Mouse (Mus musculus) neural tube, embryonic 15.5 days (tissue): ENCODE measurements around the gene Ucn. TPM values are rescaled to one million over a fixed set of nuclear protein-coding genes. Genes with fewer than 3 reads are reported as not detected.

Experiments
- ATAC-seq: fragments of 200-750 bp; cut with Nextera tagmentation; 2 replicates; pipeline ENCODE4 v1.8.0; 2017; ENCODE audit warnings: mild to moderate bottlenecking, moderate TSS enrichment, moderate library complexity; ENCODE audit not compliant: low FRiP score
- H3K27ac ChIP-seq: fragments of 300-500 bp; sonication (generic); replicated peaks from 2 replicates; pipeline ENCODE4 v1.5.1; 2015; ENCODE audit warnings: mild to moderate bottlenecking, inconsistent platforms
- H3K27me3 ChIP-seq: fragments of 300-500 bp; sonication (generic); replicated peaks from 2 replicates; pipeline ENCODE4 v1.6.1; 2015; ENCODE audit warnings: inconsistent platforms
- H3K36me3 ChIP-seq: fragments of 300-500 bp; sonication (generic); 2 replicates; pipeline ENCODE4 v1.6.1; 2015; ENCODE audit warnings: inconsistent platforms
- H3K4me1 ChIP-seq: fragments of 300-500 bp; sonication (generic); 2 replicates; pipeline ENCODE4 v1.6.1; 2015; ENCODE audit warnings: inconsistent platforms
- H3K4me2 ChIP-seq: fragments of 300-500 bp; sonication (generic); 2 replicates; pipeline ENCODE4 v1.6.1; 2015; ENCODE audit warnings: inconsistent platforms, mild to moderate bottlenecking, moderate library complexity
- H3K4me3 ChIP-seq: fragments of 300-500 bp; sonication (generic); replicated peaks from 2 replicates; pipeline ENCODE4 v1.5.1; 2015; ENCODE audit warnings: mild to moderate bottlenecking, inconsistent platforms
- H3K9ac ChIP-seq: fragments of 300-500 bp; sonication (generic); replicated peaks from 2 replicates; pipeline ENCODE4 v1.6.1; 2015; ENCODE audit warnings: mild to moderate bottlenecking, inconsistent platforms
- H3K9me3 ChIP-seq: fragments of 300-500 bp; sonication (generic); replicated peaks from 2 replicates; pipeline ENCODE4 v1.6.1; 2016; ENCODE audit warnings: inconsistent platforms
- WGBS: fragments of 180-500 bp; shearing (Covaris S2); methylation state at CpG from one replicate; pipeline ENCODE4 v1.1.7; 2015; ENCODE audit warnings: mixed read lengths; 5-methylcytosine and 5-hydroxymethylcytosine counted together
- polyA plus RNA-seq: library from polyadenylated mRNA; unstranded; fragments of >200 nt; fragmentation: Nextera tagmentation; extraction: Ambion mirVana; gene quantifications from 2 replicates; pipeline ENCODE4 v1.2.1, GENCODE M21; 2015

The Ucn gene
- polyA plus RNA-seq: 0.41 TPM in 1 of 2 replicates, not detected in the other

DNA sequence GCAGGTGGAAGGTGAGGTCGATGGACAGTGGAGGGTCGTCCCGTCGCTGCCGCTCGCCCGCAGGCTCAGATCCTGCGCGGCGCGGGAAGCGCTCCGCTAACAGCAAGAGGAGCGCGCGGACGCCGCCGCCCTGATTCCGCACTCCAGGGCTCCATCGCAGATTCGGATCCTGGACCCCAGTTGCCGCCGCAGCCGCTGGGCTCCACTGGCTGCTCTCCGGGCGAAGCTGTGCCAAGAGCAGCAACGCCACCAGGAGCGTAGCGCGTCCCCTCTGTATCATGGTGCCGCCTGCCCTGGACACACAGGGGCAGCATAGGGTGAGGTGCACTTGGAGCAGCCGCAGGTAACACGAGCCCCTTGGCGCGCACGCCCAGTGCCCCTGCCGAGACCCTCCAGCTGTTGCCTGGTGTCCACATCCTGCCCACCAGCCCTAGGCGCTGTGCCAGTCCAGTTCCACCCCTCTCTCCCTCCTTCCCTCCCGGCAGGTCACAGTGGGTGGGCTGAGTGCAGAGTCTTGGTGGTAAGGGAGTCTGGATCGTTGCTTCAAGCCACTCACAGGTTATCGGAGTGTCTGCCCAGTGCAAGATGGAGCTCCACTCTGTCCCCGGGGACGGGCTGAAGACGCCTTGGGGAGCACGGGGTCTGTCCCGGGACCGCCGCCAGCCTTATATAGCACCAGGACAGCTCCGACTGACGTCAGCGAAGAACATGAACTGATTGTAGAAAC lies at the start of gene Ucn:
TSS of gene Ucn (minus strand) at position 589 of the 727 bp plus-strand sequence.
- Histone ChIP-seq H3K9ac (peak within 1 kb of the TSS; percentile 40), H3K4me3 (peak within 1 kb of the TSS; percentile 36), H3K9me3 (no peaks in the 10 kb centered on the region), H3K27ac (no peak within 1 kb of the TSS), H3K36me3 (peaks cover 10% of the 10 kb centered on the region; the same call in 1 of the 2 replicates), H3K4me2 (peak within 1 kb of the TSS; percentile 63), H3K27me3 (peaks cover 65% of the 10 kb centered on the region), H3K4me1 (peaks cover 27% of the 10 kb centered on the region)
- no peak for ATAC-seq
- WGBS: 1% methylated on average over 52 of the region's 52 CpGs

- 59% methylated on average over 4 of the region's 4 CpGs for WGBS
- ATAC-seq: no peak
- Histone ChIP-seq H3K9me3 (no peaks in the 10 kb centered on the region), H3K36me3 (peaks cover 19% of the 10 kb centered on the region), H3K4me2 (no peak overlapping the region), H3K4me3 (no peak overlapping the region), H3K27ac (no peak overlapping the region), H3K4me1 (peaks cover 11% of the 10 kb centered on the region), H3K27me3 (no peaks in the 10 kb centered on the region), H3K9ac (no peak overlapping the region)
Measured at GRCm38 (mm10) chr5:31183678-31184077, 45.0 kb upstream of the Ucn start.

DNA sequence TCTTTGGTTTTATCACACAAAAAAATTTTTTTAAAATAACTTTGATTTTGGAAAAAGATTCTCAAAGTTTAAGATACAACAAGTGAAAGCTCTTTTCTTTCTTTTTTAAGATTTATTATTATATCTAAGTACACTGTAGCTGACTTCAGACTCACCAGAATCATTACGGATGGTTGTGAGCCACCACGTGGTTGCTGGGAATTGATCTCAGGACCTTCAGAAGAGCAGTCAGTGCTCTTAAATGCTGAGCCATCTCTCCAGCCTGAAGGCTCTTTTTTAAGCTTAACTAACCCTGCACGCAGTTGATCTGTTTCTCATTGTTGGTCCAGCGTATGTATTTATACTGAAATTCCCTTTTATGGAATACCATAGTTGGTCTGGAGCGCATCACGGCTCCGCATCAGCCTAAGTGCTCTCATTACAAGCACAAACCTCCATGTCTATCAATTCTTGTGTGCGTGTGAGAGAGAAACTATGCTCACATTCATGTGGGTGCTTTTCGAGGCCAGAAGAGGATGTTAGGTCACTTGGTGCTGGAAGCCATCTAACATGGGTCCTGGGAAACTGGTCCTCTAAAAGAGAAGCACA lies 42.6 kb upstream of the Ucn start:
- 93% methylated on average over 9 of the region's 9 CpGs for WGBS
- no peak for ATAC-seq
- H3K9ac ChIP-seq: no peak overlapping the region
- H3K36me3 ChIP-seq: no peaks in the 10 kb centered on the region
- H3K27me3 ChIP-seq: no peaks in the 10 kb centered on the region
- no peak overlapping the region for H3K4me3 ChIP-seq
- H3K27ac ChIP-seq: no peak overlapping the region
- no peaks in the 10 kb centered on the region for H3K9me3 ChIP-seq
- peaks cover 20% of the 10 kb centered on the region for H3K4me1 ChIP-seq
- no peak overlapping the region for H3K4me2 ChIP-seq

- peak within 1 kb of the TSS; percentile 87 for H3K4me3 ChIP-seq
- peak within 1 kb of the TSS; percentile 71 for H3K9ac ChIP-seq
- no peaks in the 10 kb centered on the region; the same call in 1 of the 2 replicates for H3K36me3 ChIP-seq
- H3K27me3 ChIP-seq: no peaks in the 10 kb centered on the region
- WGBS: under 1% methylated on average over 59 of the region's 59 CpGs
- peaks cover 20% of the 10 kb centered on the region for H3K4me1 ChIP-seq
- H3K9me3 ChIP-seq: no peaks in the 10 kb centered on the region
- H3K27ac ChIP-seq: peak within 1 kb of the TSS; percentile 98
- ATAC-seq: peak; percentile 98
- peak within 1 kb of the TSS; percentile 85 for H3K4me2 ChIP-seq
Measured at GRCm38 (mm10) chr5:31179766-31180630, 41.4 kb upstream of the Ucn start, which contains the start of the genes Gm29609 and Gtf3c2. Gene Gm29609 (minus strand): TSS chr5:31179911. Gene Gtf3c2 (minus strand): TSS chr5:31180144.

GRCm38 (mm10) chr5:31179301-31179765 lies 40.7 kb upstream of the Ucn start:
- peaks cover 20% of the 10 kb centered on the region for H3K4me1 ChIP-seq
- H3K4me2 ChIP-seq: peak overlapping the region; percentile 85
- H3K9me3 ChIP-seq: no peaks in the 10 kb centered on the region
- H3K36me3 ChIP-seq: peaks cover 5% of the 10 kb centered on the region
- ATAC-seq: peak; percentile 76; the same call in 1 of the 2 replicates
- peak overlapping the region; percentile 87 for H3K4me3 ChIP-seq
- under 1% methylated on average over 25 of the region's 25 CpGs for WGBS
- H3K27me3 ChIP-seq: no peaks in the 10 kb centered on the region
- peak overlapping the region; percentile 71 for H3K9ac ChIP-seq
- peak overlapping the region; percentile 98 for H3K27ac ChIP-seq

DNA sequence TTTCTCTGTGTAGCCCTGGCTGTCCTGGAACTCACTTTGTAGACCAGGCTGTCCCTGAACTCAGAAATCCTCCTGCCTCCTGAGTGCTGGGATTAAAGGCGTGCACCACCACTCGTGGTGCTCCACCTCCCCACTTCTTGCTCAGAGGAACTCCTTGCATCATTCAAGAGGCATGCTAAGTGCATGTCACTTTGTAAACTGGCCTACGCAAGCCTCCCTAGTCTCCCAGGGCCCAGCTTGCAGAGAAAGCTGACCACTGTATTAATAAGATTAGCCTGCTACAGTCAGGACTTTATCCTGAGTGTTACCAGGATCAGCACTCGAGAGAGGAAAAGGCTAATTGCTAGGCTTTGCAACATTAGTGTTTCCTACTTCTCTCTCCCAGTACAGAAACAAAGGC lies 30.0 kb upstream of the Ucn start:
- no peak for ATAC-seq
- Histone ChIP-seq H3K9me3 (no peaks in the 10 kb centered on the region), H3K4me3 (no peak overlapping the region), H3K4me1 (no peaks in the 10 kb centered on the region), H3K4me2 (no peak overlapping the region), H3K9ac (no peak overlapping the region), H3K36me3 (peaks cover 86% of the 10 kb centered on the region), H3K27ac (no peak overlapping the region), H3K27me3 (no peaks in the 10 kb centered on the region)
- 92% methylated on average over 4 of the region's 4 CpGs for WGBS

GRCm38 (mm10) chr5:31164878-31165277 lies 26.2 kb upstream of the Ucn start:
- Histone ChIP-seq H3K4me2 (no peak overlapping the region), H3K27ac (no peak overlapping the region), H3K36me3 (peaks cover 91% of the 10 kb centered on the region), H3K4me3 (no peak overlapping the region), H3K4me1 (no peaks in the 10 kb centered on the region), H3K9me3 (no peaks in the 10 kb centered on the region), H3K9ac (no peak overlapping the region), H3K27me3 (no peaks in the 10 kb centered on the region)
- WGBS: 89% methylated on average over 1 of the region's 1 CpGs
- no peak for ATAC-seq

GRCm38 (mm10) chr5:31162462-31162861 lies 23.8 kb upstream of the Ucn start:
- H3K4me2 ChIP-seq: no peak overlapping the region
- no peaks in the 10 kb centered on the region for H3K4me1 ChIP-seq
- ATAC-seq: no peak
- no peak overlapping the region for H3K4me3 ChIP-seq
- H3K9ac ChIP-seq: no peak overlapping the region
- H3K36me3 ChIP-seq: peaks cover 91% of the 10 kb centered on the region
- no peaks in the 10 kb centered on the region for H3K27me3 ChIP-seq
- H3K27ac ChIP-seq: no peak overlapping the region
- H3K9me3 ChIP-seq: no peaks in the 10 kb centered on the region

- H3K9me3 ChIP-seq: no peaks in the 10 kb centered on the region
- under 1% methylated on average over 19 of the region's 19 CpGs for WGBS
- H3K27ac ChIP-seq: peak within 1 kb of the TSS; percentile 79
- no peaks in the 10 kb centered on the region for H3K27me3 ChIP-seq
- H3K4me1 ChIP-seq: peaks cover 15% of the 10 kb centered on the region
- H3K4me3 ChIP-seq: peak within 1 kb of the TSS; percentile 67
- peak within 1 kb of the TSS; percentile 92 for H3K4me2 ChIP-seq
- ATAC-seq: peak; percentile 95
- H3K9ac ChIP-seq: peak within 1 kb of the TSS; percentile 77
- H3K36me3 ChIP-seq: peaks cover 32% of the 10 kb centered on the region
Measured at GRCm38 (mm10) chr5:31154152-31154553, 15.5 kb upstream of the Ucn start, which contains the start of gene Mpv17. Gene Mpv17 (minus strand): TSS chr5:31154251.

DNA sequence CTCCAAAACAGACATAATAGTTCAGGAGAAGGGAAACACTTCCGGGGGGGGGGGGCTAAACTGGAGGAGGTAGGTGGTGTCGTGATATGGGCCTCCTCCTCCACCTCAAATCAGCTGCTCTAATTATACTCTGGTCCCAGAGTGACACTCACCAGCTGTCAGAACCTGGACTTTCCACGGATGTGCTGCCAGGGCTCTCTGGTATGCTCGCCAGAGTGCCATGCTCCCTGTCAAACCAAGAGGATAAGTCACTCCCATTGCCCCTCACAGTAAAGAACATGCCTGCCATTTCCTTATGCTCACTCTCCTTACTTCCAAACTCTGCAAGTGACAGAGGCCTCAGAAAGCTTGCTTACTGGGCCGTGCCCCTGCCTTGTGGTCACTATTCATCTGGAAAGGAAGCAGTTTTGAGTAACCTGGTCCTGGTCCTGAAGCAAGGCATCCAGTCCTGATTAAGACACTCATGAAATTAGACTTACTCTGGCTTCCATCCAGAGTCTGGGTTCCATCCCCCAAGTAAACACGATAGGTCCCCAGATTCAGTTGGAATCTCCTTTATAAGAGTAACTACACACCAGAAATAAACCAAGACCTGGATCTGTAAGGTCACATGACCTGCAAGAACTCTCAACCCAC lies 15.0 kb upstream of the Ucn start:
- peaks cover 27% of the 10 kb centered on the region for H3K36me3 ChIP-seq
- ATAC-seq: peak; percentile 29
- peak overlapping the region; percentile 77 for H3K9ac ChIP-seq
- whole genome bisulfite sequencing: 39% methylated on average over 6 of the region's 6 CpGs
- peak overlapping the region; percentile 92 for H3K4me2 ChIP-seq
- H3K4me1 ChIP-seq: peaks cover 15% of the 10 kb centered on the region
- H3K27me3 ChIP-seq: no peaks in the 10 kb centered on the region
- no peaks in the 10 kb centered on the region for H3K9me3 ChIP-seq
- H3K4me3 ChIP-seq: peak overlapping the region; percentile 67
- H3K27ac ChIP-seq: peak overlapping the region; percentile 79

DNA sequence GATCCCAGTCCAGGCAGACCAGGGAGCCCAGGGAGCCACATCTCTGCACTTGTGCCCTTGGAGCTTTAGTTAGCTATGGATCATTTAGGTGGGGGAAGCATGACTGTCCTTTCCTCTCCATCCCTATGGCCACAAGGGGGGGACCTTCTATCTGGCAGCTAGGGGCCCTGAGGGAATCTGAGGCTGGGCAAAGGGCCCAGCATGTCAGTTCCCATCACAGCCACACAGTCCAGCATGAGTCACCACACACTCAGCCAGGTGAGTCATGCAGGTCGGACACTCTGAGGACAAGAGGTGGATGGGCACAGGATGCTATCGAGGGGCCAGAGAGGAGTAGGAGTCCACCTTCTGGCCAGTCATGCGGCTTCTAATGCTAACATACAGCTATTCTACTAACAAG lies 13.1 kb upstream of the Ucn start:
- Histone ChIP-seq H3K9me3 (no peaks in the 10 kb centered on the region), H3K4me2 (no peak overlapping the region), H3K27ac (no peak overlapping the region), H3K9ac (no peak overlapping the region), H3K36me3 (peaks cover 13% of the 10 kb centered on the region), H3K4me3 (no peak overlapping the region), H3K27me3 (no peaks in the 10 kb centered on the region), H3K4me1 (peaks cover 15% of the 10 kb centered on the region)
- 90% methylated on average over 3 of the region's 3 CpGs for WGBS
- ATAC-seq: no peak
